Mouse (Mus musculus): ENCODE measurements around the gene Car5b. TPM values are rescaled to one million over a fixed set of nuclear protein-coding genes. Genes with fewer than 3 reads are reported as not detected.
A peak's percentile ranks its signal among the peaks of the same experiment; 100 is the strongest.

Car5b gene
- polyA plus RNA-seq, 1 experiment from 2014 or later = 0.83 TPM

- peak overlapping the region; percentile 60 for H3K4me2 ChIP-seq
- H3K36me3 ChIP-seq = peaks cover 8% of the 10 kb centered on the region
- peak overlapping the region; percentile 61 for H3K4me3 ChIP-seq
- H3K27ac ChIP-seq = peak overlapping the region; percentile 98
- H3K4me1 ChIP-seq = peaks cover 3% of the 10 kb centered on the region; the same call in 1 of the 2 replicates
- peaks cover 18% of the 10 kb centered on the region for H3K27me3 ChIP-seq
- 25% methylated on average over 36 of the region's 67 CpGs for WGBS
- ATAC-seq (ENCODE audit: insufficient number of reproducible peaks, insufficient read depth, low FRiP score, low TSS enrichment, low read depth) = peak; percentile 89
- no peaks in the 10 kb centered on the region for H3K9me3 ChIP-seq
- peak overlapping the region; percentile 80 for H3K9ac ChIP-seq
Measured at GRCm38 (mm10) chrX:163957803-163958466, 69.9 kb downstream of the Car5b start.

GRCm38 (mm10) chrX:163957381-163957780 is 70.4 kb downstream of the Car5b start:
- Histone ChIP-seq H3K27ac (peak overlapping the region; percentile 98), H3K27me3 (peaks cover 17% of the 10 kb centered on the region), H3K36me3 (peaks cover 11% of the 10 kb centered on the region), H3K4me3 (peak overlapping the region; percentile 61), H3K4me1 (peaks cover 3% of the 10 kb centered on the region; the same call in 1 of the 2 replicates), H3K9ac (peak overlapping the region; percentile 80), H3K9me3 (no peaks in the 10 kb centered on the region), H3K4me2 (peak overlapping the region; percentile 60)
- WGBS = 36% methylated on average over 12 of the region's 12 CpGs
- no peak for ATAC-seq (ENCODE audit: insufficient number of reproducible peaks, insufficient read depth, low FRiP score, low TSS enrichment, low read depth)

GRCm38 (mm10) chrX:163951618-163952017 is 76.2 kb downstream of the Car5b start:
- Histone ChIP-seq H3K4me2 (no peak overlapping the region), H3K9me3 (no peaks in the 10 kb centered on the region), H3K9ac (no peak overlapping the region), H3K27ac (no peak overlapping the region), H3K4me1 (no peaks in the 10 kb centered on the region), H3K4me3 (no peak overlapping the region), H3K36me3 (peaks cover 39% of the 10 kb centered on the region), H3K27me3 (peaks cover 3% of the 10 kb centered on the region; the same call in 1 of the 2 replicates)
- 88% methylated on average over 1 of the region's 1 CpGs for WGBS
- no peak for ATAC-seq (ENCODE audit: insufficient number of reproducible peaks, insufficient read depth, low FRiP score, low TSS enrichment, low read depth)

- Histone ChIP-seq H3K9ac (no peak overlapping the region), H3K27ac (no peak overlapping the region), H3K36me3 (peaks cover 41% of the 10 kb centered on the region), H3K4me1 (no peaks in the 10 kb centered on the region), H3K27me3 (peaks cover 8% of the 10 kb centered on the region; the same call in 1 of the 2 replicates), H3K4me3 (no peak overlapping the region), H3K9me3 (no peaks in the 10 kb centered on the region), H3K4me2 (no peak overlapping the region)
- 82% methylated on average over 3 of the region's 3 CpGs for WGBS
- no peak for ATAC-seq (ENCODE audit: insufficient number of reproducible peaks, insufficient read depth, low FRiP score, low TSS enrichment, low read depth)
Measured at GRCm38 (mm10) chrX:163944381-163944780, 83.4 kb downstream of the Car5b start.

GRCm38 (mm10) chrX:163938587-163938986 is 89.2 kb downstream of the Car5b start:
- WGBS = 87% methylated on average over 6 of the region's 6 CpGs
- Histone ChIP-seq H3K36me3 (peaks cover 26% of the 10 kb centered on the region), H3K4me3 (no peak overlapping the region), H3K27ac (no peak overlapping the region), H3K9me3 (no peaks in the 10 kb centered on the region), H3K27me3 (peaks cover 30% of the 10 kb centered on the region), H3K9ac (no peak overlapping the region), H3K4me2 (no peak overlapping the region), H3K4me1 (no peaks in the 10 kb centered on the region)
- no peak for ATAC-seq (ENCODE audit: insufficient number of reproducible peaks, insufficient read depth, low FRiP score, low TSS enrichment, low read depth)

GRCm38 (mm10) chrX:163934731-163935130 is 93.1 kb downstream of the Car5b start:
- 83% methylated on average over 8 of the region's 8 CpGs for WGBS
- no peak overlapping the region for H3K4me3 ChIP-seq
- no peak overlapping the region for H3K4me2 ChIP-seq
- H3K4me1 ChIP-seq = no peaks in the 10 kb centered on the region
- no peak for ATAC-seq (ENCODE audit: insufficient number of reproducible peaks, insufficient read depth, low FRiP score, low TSS enrichment, low read depth)
- no peak overlapping the region for H3K9ac ChIP-seq
- H3K36me3 ChIP-seq = peaks cover 18% of the 10 kb centered on the region
- H3K27ac ChIP-seq = no peak overlapping the region
- H3K27me3 ChIP-seq = peaks cover 28% of the 10 kb centered on the region
- no peaks in the 10 kb centered on the region for H3K9me3 ChIP-seq

- ATAC-seq (ENCODE audit: insufficient number of reproducible peaks, insufficient read depth, low FRiP score, low TSS enrichment, low read depth) = no peak
- Histone ChIP-seq H3K4me2 (no peak overlapping the region), H3K9ac (no peak overlapping the region), H3K4me3 (no peak overlapping the region), H3K36me3 (no peaks in the 10 kb centered on the region), H3K4me1 (no peaks in the 10 kb centered on the region), H3K27ac (no peak overlapping the region), H3K9me3 (no peaks in the 10 kb centered on the region), H3K27me3 (peaks cover 10% of the 10 kb centered on the region; the same call in 1 of the 2 replicates)
Measured at GRCm38 (mm10) chrX:163929550-163929949, 98.2 kb downstream of the Car5b start.

Other genes with a start within 250 kb of the Car5b start
- gene Ap1s2, start 119.0 kb downstream of the Car5b start, polyA plus RNA-seq (2015; fragmentation: Nextera tagmentation; extraction: Ambion mirVana) = 21.7 and 22.7 TPM in 2 replicates
- 77.7 and 80.8 TPM in 2 replicates for gene Zrsr2, start 69.3 kb downstream of the Car5b start, polyA plus RNA-seq (2015; fragmentation: Nextera tagmentation; extraction: Ambion mirVana)
- gene Siah1b, start 48.5 kb upstream of the Car5b start, polyA plus RNA-seq (2015; fragmentation: Nextera tagmentation; extraction: Ambion mirVana) = 30.1 and 30.2 TPM in 2 replicates
- gene Cltrn, start 60.8 kb upstream of the Car5b start, polyA plus RNA-seq (2015; fragmentation: Nextera tagmentation; extraction: Ambion mirVana) = 0.24 TPM in 1 of 2 replicates, not detected in the other
- 2.1 and 3.3 TPM in 2 replicates for gene Ace2, start 111.3 kb upstream of the Car5b start, polyA plus RNA-seq (2015; fragmentation: Nextera tagmentation; extraction: Ambion mirVana)
- gene Bmx, start 230.2 kb upstream of the Car5b start, polyA plus RNA-seq (2015; fragmentation: Nextera tagmentation; extraction: Ambion mirVana) = 0.22 and 0.32 TPM in 2 replicates
- 7.4 and 9.0 TPM in 2 replicates for gene Pir, start 241.4 kb upstream of the Car5b start, polyA plus RNA-seq (2015; fragmentation: Nextera tagmentation; extraction: Ambion mirVana)

Measured in embryonic facial prominence, embryonic 13.5 days (tissue).